Mouse (Mus musculus) E14TG2a.4 (cell line): ENCODE data around the gene Ccl12.

ENCODE experiments used
- H3K27me3 ChIP-seq: 2 replicates; pipeline ENCODE4 v1.6.1; 2014; ENCODE audit warnings: low read length, control low read depth; ENCODE audit not compliant: insufficient read depth
- H3K36me3 ChIP-seq: 2 replicates; pipeline ENCODE4 v1.6.1; 2014; ENCODE audit warnings: low read length, control low read depth; ENCODE audit not compliant: insufficient read depth
- H3K4me1 ChIP-seq: replicated peaks from 2 replicates; pipeline ENCODE4 v1.6.1; 2014; ENCODE audit warnings: low read depth, low read length, control low read depth
- H3K4me3 ChIP-seq: replicated peaks from 2 replicates; pipeline ENCODE4 v1.5.1; 2014; ENCODE audit warnings: mild to moderate bottlenecking, low read length
- H3K9me3 ChIP-seq: 2 replicates; pipeline ENCODE4 v1.6.1; 2014; ENCODE audit warnings: low read length, control low read depth
- CTCF ChIP-seq: conservative IDR thresholded peaks from 2 replicates; pipeline ENCODE4 v1.5.1; 2014; ENCODE audit warnings: low read length
- NANOG ChIP-seq: IDR thresholded peaks from 2 replicates; pipeline ENCODE4 v1.6.1; 2014; ENCODE audit warnings: borderline replicate concordance, low read length, mixed read lengths
- POU5F1 ChIP-seq: IDR thresholded peaks from 2 replicates; pipeline ENCODE4 v1.6.1; 2014; ENCODE audit warnings: low read length, borderline replicate concordance

Ccl12 gene

GRCm38 (mm10) chr11:82101529-82101928 lies at the start of gene Ccl12:
Gene Ccl12, plus strand, starts transcription at chr11:82101845.
- H3K27me3 ChIP-seq: no peaks in the 10 kb centered on the region
- no peaks in the 10 kb centered on the region for H3K4me1 ChIP-seq
- H3K4me3 ChIP-seq: no peak within 1 kb of the TSS
- peaks cover 4% of the 10 kb centered on the region; the same call in 1 of the 2 replicates for H3K9me3 ChIP-seq
- no peak for TF ChIP-seq POU5F1
- TF ChIP-seq NANOG: no peak
- TF ChIP-seq CTCF: no peak
- no peaks in the 10 kb centered on the region for H3K36me3 ChIP-seq

- Histone ChIP-seq H3K9me3 (no peaks in the 10 kb centered on the region), H3K4me1 (no peaks in the 10 kb centered on the region), H3K36me3 (no peaks in the 10 kb centered on the region), H3K27me3 (no peaks in the 10 kb centered on the region), H3K4me3 (no peak overlapping the region)
- no peak for TF ChIP-seq NANOG
- TF ChIP-seq CTCF: no peak
- no peak for TF ChIP-seq POU5F1
Measured at GRCm38 (mm10) chr11:82053849-82054248, 47.8 kb upstream of the Ccl12 start.

GRCm38 (mm10) chr11:82057646-82058045 lies 44.0 kb upstream of the Ccl12 start, which contains the start of gene Ccl11:
Gene Ccl11, plus strand, starts transcription at chr11:82057823.
- Histone ChIP-seq H3K9me3 (no peaks in the 10 kb centered on the region), H3K36me3 (no peaks in the 10 kb centered on the region), H3K4me3 (no peak within 1 kb of the TSS), H3K4me1 (no peaks in the 10 kb centered on the region), H3K27me3 (no peaks in the 10 kb centered on the region)
- TF ChIP-seq POU5F1 (no peak), CTCF (no peak), NANOG (no peak)

- Histone ChIP-seq H3K4me1 (no peaks in the 10 kb centered on the region), H3K9me3 (no peaks in the 10 kb centered on the region), H3K4me3 (no peak overlapping the region), H3K36me3 (no peaks in the 10 kb centered on the region), H3K27me3 (no peaks in the 10 kb centered on the region)
- TF ChIP-seq POU5F1 (no peak), CTCF (no peak), NANOG (no peak)
Measured at GRCm38 (mm10) chr11:82062226-82062625, 39.4 kb upstream of the Ccl12 start.

GRCm38 (mm10) chr11:82063454-82063853 lies 38.2 kb upstream of the Ccl12 start:
- H3K4me1 ChIP-seq: no peaks in the 10 kb centered on the region
- H3K27me3 ChIP-seq: no peaks in the 10 kb centered on the region
- TF ChIP-seq NANOG (no peak), POU5F1 (no peak), CTCF (no peak)

GRCm38 (mm10) chr11:82066953-82067571 lies 34.6 kb upstream of the Ccl12 start:
- no peaks in the 10 kb centered on the region for H3K36me3 ChIP-seq
- H3K4me1 ChIP-seq: no peaks in the 10 kb centered on the region
- no peak for TF ChIP-seq NANOG
- no peak for TF ChIP-seq CTCF
- no peak for TF ChIP-seq POU5F1
- H3K27me3 ChIP-seq: no peaks in the 10 kb centered on the region
- no peak overlapping the region for H3K4me3 ChIP-seq
- H3K9me3 ChIP-seq: no peaks in the 10 kb centered on the region

More at GRCm38 (mm10) chr11:82063454-82063853, 38.2 kb upstream of the Ccl12 start:
- Histone ChIP-seq H3K9me3 (no peaks in the 10 kb centered on the region), H3K4me3 (no peak overlapping the region), H3K36me3 (no peaks in the 10 kb centered on the region)

- Histone ChIP-seq H3K4me1 (no peaks in the 10 kb centered on the region), H3K36me3 (no peaks in the 10 kb centered on the region), H3K9me3 (peaks cover 12% of the 10 kb centered on the region), H3K27me3 (no peaks in the 10 kb centered on the region), H3K4me3 (no peak overlapping the region)
- TF ChIP-seq NANOG: no peak
- no peak for TF ChIP-seq POU5F1
- TF ChIP-seq CTCF: no peak
Measured at GRCm38 (mm10) chr11:82071076-82071475, 30.6 kb upstream of the Ccl12 start.

GRCm38 (mm10) chr11:82072374-82072773 lies 29.3 kb upstream of the Ccl12 start:
- Histone ChIP-seq H3K27me3 (no peaks in the 10 kb centered on the region), H3K4me3 (no peak overlapping the region), H3K4me1 (no peaks in the 10 kb centered on the region), H3K36me3 (no peaks in the 10 kb centered on the region), H3K9me3 (peaks cover 13% of the 10 kb centered on the region)
- TF ChIP-seq CTCF: no peak
- TF ChIP-seq POU5F1: no peak
- TF ChIP-seq NANOG: no peak

GRCm38 (mm10) chr11:82072984-82073383 lies 28.7 kb upstream of the Ccl12 start:
- H3K4me1 ChIP-seq: no peaks in the 10 kb centered on the region
- peaks cover 13% of the 10 kb centered on the region for H3K9me3 ChIP-seq
- TF ChIP-seq POU5F1: no peak
- no peak for TF ChIP-seq CTCF
- TF ChIP-seq NANOG: no peak
- no peak overlapping the region for H3K4me3 ChIP-seq
- H3K36me3 ChIP-seq: no peaks in the 10 kb centered on the region
- no peaks in the 10 kb centered on the region for H3K27me3 ChIP-seq
